Mouse (Mus musculus) kidney, postnatal 0 days (tissue): ENCODE results near the gene Itga9. TPM values are rescaled to one million over a fixed set of nuclear protein-coding genes. Genes with fewer than 3 reads are reported as not detected.

Experiments used
- ATAC-seq: fragments of 200-750 bp; cut with Nextera tagmentation; replicated peaks from 2 replicates; pipeline ENCODE4 v1.8.0; 2017; ENCODE audit warnings: low read depth, moderate number of reproducible peaks, moderate TSS enrichment, moderate library complexity; ENCODE audit not compliant: low FRiP score
- DNase-seq: peaks from one replicate; pipeline ENCODE4 v3.0.0-alpha.2; 2016; ENCODE audit warnings: low spot score
- H3K27ac ChIP-seq: fragments of 300-500 bp; sonication (generic); 2 replicates; pipeline ENCODE4 v1.5.1; 2014; ENCODE audit warnings: mild to moderate bottlenecking
- H3K27me3 ChIP-seq: fragments of 300-500 bp; sonication (generic); 2 replicates; pipeline ENCODE4 v1.6.1; 2014; ENCODE audit warnings: low read length, mixed read lengths; ENCODE audit not compliant: insufficient read depth
- H3K36me3 ChIP-seq: fragments of 300-500 bp; sonication (generic); 2 replicates; pipeline ENCODE4 v1.6.1; 2014; ENCODE audit warnings: low read length, mixed read lengths; ENCODE audit not compliant: insufficient read depth
- H3K4me1 ChIP-seq: fragments of 300-500 bp; sonication (generic); replicated peaks from 2 replicates; pipeline ENCODE4 v1.6.1; 2014; ENCODE audit warnings: antibody characterized with exemption, low read length, mixed read lengths; ENCODE audit not compliant: insufficient read depth
- H3K4me2 ChIP-seq: fragments of 300-500 bp; sonication (generic); 2 replicates; pipeline ENCODE4 v1.6.1; 2014; ENCODE audit warnings: mild to moderate bottlenecking, low read length, moderate library complexity, mixed read lengths
- H3K4me3 ChIP-seq: fragments of 300-500 bp; sonication (generic); replicated peaks from 2 replicates; pipeline ENCODE4 v1.5.1; 2014; ENCODE audit warnings: low read depth, low read length
- H3K9ac ChIP-seq: fragments of 300-500 bp; sonication (generic); 2 replicates; pipeline ENCODE4 v1.6.1; 2014; ENCODE audit warnings: low read depth, low read length
- H3K9me3 ChIP-seq: fragments of 300-500 bp; sonication (generic); replicated peaks from 2 replicates; pipeline ENCODE4 v1.6.1; 2016; ENCODE audit warnings: low read length, inconsistent platforms, mixed read lengths
- CTCF ChIP-seq: IDR thresholded peaks from 2 replicates; pipeline ENCODE4 v1.5.1; 2016; ENCODE audit warnings: antibody characterized with exemption, low read depth, mild to moderate bottlenecking, moderate library complexity
- WGBS: fragments of 180-500 bp; shearing (Covaris S2); extraction: QIAGEN DNeasy Blood & Tissue Kit; methylation state at CpG from one replicate; pipeline ENCODE4 v1.1.7; 2014; 5-methylcytosine and 5-hydroxymethylcytosine counted together
- polyA plus RNA-seq: library from polyadenylated mRNA; unstranded; fragments of >200 nt; fragmentation: Nextera tagmentation; extraction: Ambion mirVana; gene quantifications from 2 replicates; pipeline ENCODE4 v1.2.1, GENCODE M21; 2015

Itga9 gene
- polyA plus RNA-seq, 1 experiment from 2014 or later = 23.2 TPM

DNA sequence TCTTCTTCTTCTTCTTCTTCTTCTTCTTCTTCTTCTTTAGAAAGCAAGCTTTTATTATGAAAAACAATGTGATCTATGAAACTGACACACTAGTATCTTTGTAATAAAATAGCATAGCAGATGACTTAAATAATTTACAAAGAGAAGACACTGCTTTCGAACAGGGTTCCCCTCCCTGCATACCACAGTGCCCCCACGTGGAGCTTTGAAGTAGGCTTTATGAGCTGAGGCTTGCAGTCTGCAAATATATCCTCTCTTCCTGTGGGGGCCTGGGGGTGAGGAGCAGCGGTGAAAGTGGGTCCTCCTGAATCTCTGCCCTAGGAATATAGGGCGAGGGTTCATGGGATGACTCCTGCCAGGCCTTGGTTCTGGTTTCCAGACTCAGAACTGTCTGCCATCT lies 35.6 kb upstream of the Itga9 start:
- H3K27me3 ChIP-seq = no peaks in the 10 kb centered on the region
- H3K36me3 ChIP-seq = peaks cover 57% of the 10 kb centered on the region
- DNase-seq = no peak
- ATAC-seq = no peak
- H3K27ac ChIP-seq = no peak overlapping the region
- TF ChIP-seq CTCF = peak; percentile 36; the same call in 1 of the 2 replicates
- no peak overlapping the region for H3K4me2 ChIP-seq
- no peaks in the 10 kb centered on the region for H3K9me3 ChIP-seq
- H3K4me3 ChIP-seq = no peak overlapping the region
- H3K4me1 ChIP-seq = no peaks in the 10 kb centered on the region
- no peak overlapping the region for H3K9ac ChIP-seq
- WGBS = 68% methylated on average over 4 of the region's 4 CpGs

DNA sequence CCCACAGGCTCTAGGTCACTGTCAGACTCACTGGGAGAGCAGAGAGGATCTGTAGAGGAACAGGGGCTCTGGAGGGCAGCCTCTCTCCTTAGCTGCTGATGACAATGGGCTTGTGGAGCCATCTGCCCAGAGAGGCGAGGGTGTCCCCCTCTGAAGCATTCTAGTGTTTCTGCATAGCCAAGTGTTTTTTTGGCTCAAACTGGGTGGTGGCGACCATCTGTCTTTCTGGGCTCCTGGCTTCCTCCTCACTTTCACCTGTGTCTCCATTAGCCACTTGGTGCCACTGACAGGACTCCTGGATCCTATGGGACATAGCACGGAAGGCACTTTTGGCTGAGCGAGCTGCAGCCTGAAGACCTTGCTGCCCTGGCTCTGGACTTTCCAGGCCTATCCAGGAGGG lies 34.8 kb upstream of the Itga9 start:
- no peaks in the 10 kb centered on the region for H3K27me3 ChIP-seq
- no peak overlapping the region for H3K4me2 ChIP-seq
- no peaks in the 10 kb centered on the region for H3K4me1 ChIP-seq
- DNase-seq (no peak), ATAC-seq (no peak)
- peaks cover 53% of the 10 kb centered on the region for H3K36me3 ChIP-seq
- H3K27ac ChIP-seq = no peak overlapping the region
- 88% methylated on average over 4 of the region's 4 CpGs for WGBS
- H3K9ac ChIP-seq = no peak overlapping the region
- no peak for TF ChIP-seq CTCF
- no peaks in the 10 kb centered on the region for H3K9me3 ChIP-seq
- H3K4me3 ChIP-seq = no peak overlapping the region

DNA sequence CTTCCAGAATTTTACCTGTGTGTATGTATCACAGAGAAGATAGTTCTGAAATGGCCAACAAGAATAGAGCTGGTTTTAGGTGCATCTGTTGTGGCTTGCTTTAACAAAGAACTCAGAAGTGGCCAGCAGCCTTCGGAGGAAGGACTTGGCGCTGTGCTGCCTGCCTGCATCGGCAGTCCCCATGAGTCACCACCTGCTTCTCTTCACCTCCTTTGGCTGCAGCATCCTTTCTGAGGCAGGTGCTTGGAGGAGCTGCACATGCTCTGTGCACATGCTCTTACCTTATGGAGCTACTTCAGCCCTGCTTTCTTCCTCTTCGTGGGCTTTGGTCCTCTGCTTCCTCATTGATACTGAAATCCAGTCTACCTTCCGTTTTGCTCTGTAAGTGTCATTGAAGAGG lies 31.6 kb upstream of the Itga9 start:
- H3K9me3 ChIP-seq = no peaks in the 10 kb centered on the region
- no peak overlapping the region for H3K4me3 ChIP-seq
- no peak overlapping the region for H3K9ac ChIP-seq
- H3K27me3 ChIP-seq = no peaks in the 10 kb centered on the region
- no peak overlapping the region for H3K4me2 ChIP-seq
- WGBS = 94% methylated on average over 5 of the region's 5 CpGs
- no peak for TF ChIP-seq CTCF
- H3K27ac ChIP-seq = no peak overlapping the region
- no peaks in the 10 kb centered on the region for H3K4me1 ChIP-seq
- peaks cover 44% of the 10 kb centered on the region for H3K36me3 ChIP-seq
- DNase-seq (no peak), ATAC-seq (no peak)

DNA sequence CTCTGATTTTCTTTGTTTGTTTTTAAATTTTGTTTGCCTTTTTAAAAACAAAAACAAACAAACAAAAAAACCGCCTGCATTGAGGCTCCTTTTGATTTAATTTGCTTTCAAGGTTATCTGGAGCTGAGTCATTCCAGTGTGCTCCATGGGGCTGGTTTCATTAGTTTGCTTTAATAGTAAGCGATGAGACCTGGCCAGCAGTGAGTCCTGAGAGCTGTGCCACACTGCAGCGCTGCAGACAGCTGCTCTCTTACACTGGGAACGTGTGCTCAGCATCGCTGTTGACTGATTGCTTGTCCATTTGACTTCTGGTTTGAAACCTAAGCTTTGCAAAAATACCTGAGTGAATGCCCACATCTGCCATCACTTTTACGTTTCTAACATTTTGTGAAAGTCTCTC lies 26.1 kb upstream of the Itga9 start:
- Histone ChIP-seq H3K27me3 (no peaks in the 10 kb centered on the region), H3K36me3 (peaks cover 23% of the 10 kb centered on the region; the same call in 1 of the 2 replicates), H3K9ac (no peak overlapping the region), H3K4me1 (no peaks in the 10 kb centered on the region), H3K4me3 (no peak overlapping the region), H3K27ac (no peak overlapping the region), H3K4me2 (no peak overlapping the region), H3K9me3 (no peaks in the 10 kb centered on the region)
- ATAC-seq (no peak), DNase-seq (no peak)
- 78% methylated on average over 6 of the region's 6 CpGs for WGBS
- no peak for TF ChIP-seq CTCF

DNA sequence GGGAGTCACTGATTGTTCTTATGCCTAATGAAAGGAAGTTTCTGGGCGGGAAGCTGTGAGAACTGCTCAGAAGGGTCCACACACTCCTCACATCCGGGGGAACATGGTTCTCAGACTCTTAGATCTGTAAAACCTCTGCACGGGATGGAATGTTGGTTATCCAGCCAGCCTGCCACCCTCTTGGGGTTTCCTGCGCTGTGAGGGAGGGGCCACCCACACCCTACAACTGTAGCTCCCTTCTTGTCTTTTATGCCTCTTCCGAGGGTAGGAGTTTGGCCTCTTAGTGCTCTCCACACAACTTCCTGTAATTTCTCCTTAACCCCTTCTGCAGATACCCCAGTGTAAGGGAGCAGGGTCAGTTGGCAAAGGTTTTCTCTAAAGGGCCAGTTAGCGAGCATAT lies 23.7 kb upstream of the Itga9 start:
- TF ChIP-seq CTCF = no peak
- Histone ChIP-seq H3K4me2 (no peak overlapping the region), H3K9ac (no peak overlapping the region), H3K9me3 (no peaks in the 10 kb centered on the region), H3K27ac (no peak overlapping the region), H3K4me1 (no peaks in the 10 kb centered on the region), H3K36me3 (peaks cover 12% of the 10 kb centered on the region; the same call in 1 of the 2 replicates), H3K27me3 (no peaks in the 10 kb centered on the region), H3K4me3 (no peak overlapping the region)
- DNase-seq (no peak), ATAC-seq (no peak)
- 61% methylated on average over 6 of the region's 6 CpGs for WGBS

DNA sequence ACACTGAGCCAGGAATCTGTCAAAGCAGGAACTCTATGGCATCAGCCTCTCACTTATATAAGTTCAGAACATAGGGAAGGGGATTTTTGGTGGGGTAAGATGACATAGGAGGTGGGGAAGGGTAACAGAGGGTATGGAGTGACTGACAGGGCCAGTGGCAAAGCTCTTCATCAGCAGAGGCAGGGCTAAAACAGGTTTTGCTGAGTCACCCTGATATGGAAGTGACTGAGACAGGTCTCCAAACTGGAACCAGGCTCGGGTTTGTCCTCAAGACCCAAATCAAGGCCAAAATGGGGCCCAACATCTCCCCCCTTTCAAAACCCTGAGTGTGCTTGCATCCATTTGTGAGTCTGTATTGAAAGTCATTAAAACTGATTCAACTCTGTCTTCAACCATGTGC lies 21.7 kb upstream of the Itga9 start:
- H3K4me1 ChIP-seq = no peaks in the 10 kb centered on the region
- H3K36me3 ChIP-seq = 0 out of 2 replicates have a peak, but pooled peaks cover 7% of the 10 kb centered on the region
- no peak overlapping the region for H3K4me2 ChIP-seq
- no peaks in the 10 kb centered on the region for H3K27me3 ChIP-seq
- no peak for TF ChIP-seq CTCF
- H3K27ac ChIP-seq = no peak overlapping the region
- 88% methylated on average over 1 of the region's 1 CpGs for WGBS
- H3K4me3 ChIP-seq = no peak overlapping the region
- no peaks in the 10 kb centered on the region for H3K9me3 ChIP-seq
- DNase-seq (no peak), ATAC-seq (no peak)
- H3K9ac ChIP-seq = no peak overlapping the region

DNA sequence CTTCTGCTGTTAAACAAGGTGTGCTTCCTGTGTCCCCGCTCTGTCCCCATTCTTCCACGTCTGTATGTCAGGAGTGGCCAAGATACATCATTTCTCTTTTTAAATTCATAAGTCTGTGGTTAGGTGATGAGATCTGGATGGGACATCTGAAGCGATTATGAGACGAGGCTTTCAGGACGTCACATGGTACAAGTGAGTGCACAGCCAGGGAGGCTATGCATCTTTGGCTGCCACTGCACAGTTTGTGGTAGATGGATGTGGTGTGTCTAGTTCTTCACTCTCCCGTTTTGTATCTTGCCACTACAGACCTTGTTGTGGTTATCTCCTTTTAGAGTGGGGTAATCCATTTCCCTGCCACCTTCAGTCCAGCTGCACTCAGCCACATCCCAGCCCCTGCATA lies 20.5 kb upstream of the Itga9 start:
- Histone ChIP-seq H3K27me3 (no peaks in the 10 kb centered on the region), H3K27ac (no peak overlapping the region), H3K4me1 (no peaks in the 10 kb centered on the region; the same call in 1 of the 2 replicates), H3K9me3 (no peaks in the 10 kb centered on the region), H3K9ac (no peak overlapping the region), H3K36me3 (0 out of 2 replicates have a peak, but pooled peaks cover 7% of the 10 kb centered on the region), H3K4me3 (no peak overlapping the region), H3K4me2 (no peak overlapping the region)
- no peak for TF ChIP-seq CTCF
- no peak for DNase-seq
- no peak for ATAC-seq
- WGBS = 77% methylated on average over 6 of the region's 6 CpGs
